Mouse (Mus musculus): ENCODE measurements around the gene Gm27029.

DNA sequence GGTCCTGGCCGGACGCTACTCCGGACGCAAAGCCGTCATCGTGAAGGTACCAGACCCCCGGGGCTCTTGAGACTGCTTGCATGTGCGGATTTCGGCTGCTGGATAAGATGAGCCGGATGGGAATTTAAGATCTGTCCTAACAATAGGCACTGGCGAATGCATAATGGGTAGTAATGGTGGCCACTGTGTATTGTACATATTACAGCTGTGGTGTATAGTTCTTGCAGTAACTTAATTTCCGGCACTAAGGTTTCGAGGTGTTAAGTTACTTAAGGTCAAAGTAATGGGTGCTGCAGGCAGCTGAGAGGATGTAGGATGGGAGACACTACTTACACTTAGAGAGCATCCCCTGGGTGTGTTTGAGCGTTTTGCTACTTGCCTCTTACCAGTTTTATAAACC, 18.2 kb upstream of the Gm27029 start:
- TF ChIP-seq POLR2A (IDR thresholded peaks at IDR 0.05; ENCODE audit: insufficient read depth, low read length): no peak
- no peak for TF ChIP-seq EP300 (IDR thresholded peaks at IDR 0.05; ENCODE audit: insufficient read depth, low read depth, low read length)

All from ES-Bruce4 (cell line).